Mouse (Mus musculus) heart, adult 9 months (tissue): ENCODE measurements at regions not wholly inside any gene's neighbourhood (a gene's known extent, or its start where the extent isn't known, plus 50 kb on each side); places are given as distances from the start of the nearest gene placed in this dataset.
A peak's percentile ranks its signal among the peaks of the same experiment; 100 is the strongest.

Experiments used
- DNase-seq, 2 experiments: peaks; one replicate each; pipeline ENCODE4 v3.0.0; 2022; ENCODE audit warnings: low spot score in 2 of 2

DNA sequence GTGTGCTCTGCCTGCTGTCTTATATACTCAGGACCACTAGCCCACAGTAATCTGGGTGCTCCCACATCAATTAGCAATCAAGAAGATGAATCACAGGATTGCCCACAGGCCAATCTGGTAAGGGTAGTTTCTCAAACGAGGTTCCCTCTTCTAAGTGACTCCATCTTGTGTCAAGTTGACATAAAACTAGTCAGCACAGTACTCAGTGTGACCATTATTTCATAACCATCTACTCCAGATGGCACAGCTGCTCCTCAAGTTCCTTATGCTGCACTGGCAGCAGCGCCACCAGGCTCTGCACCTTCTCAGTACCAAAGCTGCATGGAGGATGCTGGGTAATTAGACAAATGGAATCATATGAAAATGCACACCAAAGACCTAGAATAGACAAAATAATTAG is 175.6 kb upstream of the B3galt2 start:
- no peak for DNase-seq

DNA sequence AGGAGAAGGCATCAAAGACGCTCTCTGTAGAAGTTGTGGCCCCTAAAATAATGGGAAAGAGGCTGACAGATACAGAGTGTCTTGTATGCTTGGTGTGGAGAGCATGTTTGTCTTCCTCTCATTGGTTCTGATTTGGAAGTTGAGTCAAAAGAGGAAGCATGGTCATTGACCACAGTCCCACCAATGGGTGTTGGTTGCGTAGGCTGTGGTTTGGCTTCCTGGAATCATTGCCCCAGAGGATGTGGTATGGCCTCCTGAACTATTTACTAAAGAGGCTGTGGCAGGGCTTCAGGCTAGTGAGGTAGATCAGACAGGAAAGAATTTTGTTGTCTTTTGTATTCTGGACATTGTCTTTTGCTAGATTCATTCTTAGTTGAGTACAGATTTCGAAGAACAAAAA is 174.4 kb upstream of the B3galt2 start:
- DNase-seq = no peak

DNA sequence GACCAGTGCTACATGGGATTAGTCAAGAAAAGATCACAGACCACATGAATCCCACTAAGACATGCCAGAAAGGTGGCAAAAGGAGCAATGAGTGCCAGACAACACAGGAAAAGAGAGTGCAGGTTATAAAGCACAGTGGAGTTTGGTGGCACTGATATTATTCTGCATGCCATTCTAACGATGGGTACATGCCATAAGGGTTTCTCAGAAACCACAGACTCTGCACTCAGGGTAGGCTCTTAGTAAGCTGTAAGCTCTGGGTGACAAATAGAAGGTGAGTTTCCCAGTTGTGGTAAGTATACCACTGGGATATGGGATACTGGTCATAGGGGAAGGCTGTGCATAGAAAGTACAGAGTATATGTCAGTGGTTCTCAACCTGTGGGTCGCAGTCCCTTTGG is 165.1 kb upstream of the B3galt2 start:
- DNase-seq = no peak

DNA sequence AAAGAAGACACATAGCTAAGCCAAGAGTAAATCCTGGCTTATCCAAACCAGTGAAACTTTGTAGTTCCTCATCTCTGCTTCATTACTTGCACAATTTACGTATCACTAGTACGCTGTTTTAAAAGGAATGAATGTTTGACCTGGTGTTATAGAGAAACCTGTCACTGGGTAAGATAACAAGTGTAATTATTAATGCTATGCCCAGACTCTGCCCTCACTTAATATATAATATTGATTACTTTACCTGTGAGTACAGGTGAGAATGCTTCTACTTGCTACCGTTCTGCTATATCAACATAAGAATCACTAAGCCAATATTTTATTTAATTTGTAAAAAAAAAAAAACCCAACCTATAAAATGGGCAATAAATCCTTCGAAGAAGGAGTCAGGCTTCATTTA is 157.1 kb upstream of the B3galt2 start:
- DNase-seq = no peak

DNA sequence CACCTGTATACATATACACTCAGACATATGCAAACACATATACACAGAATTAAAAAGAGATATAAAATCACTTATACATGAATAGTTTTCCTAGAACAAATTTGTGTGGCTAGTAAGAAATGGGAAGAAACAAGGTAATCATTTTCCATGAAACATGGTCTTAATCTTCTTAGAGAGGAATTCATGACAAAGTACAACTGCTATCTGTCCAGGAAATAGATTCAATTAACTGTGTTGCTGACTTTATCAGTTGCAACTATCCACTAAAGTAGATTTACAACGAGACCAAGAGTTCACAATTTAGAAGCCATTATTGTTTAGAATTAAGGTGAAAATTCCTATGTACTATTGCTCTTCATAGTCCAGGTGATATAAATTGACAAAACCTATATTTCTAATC is 155.5 kb upstream of the B3galt2 start:
- no peak for DNase-seq

DNA sequence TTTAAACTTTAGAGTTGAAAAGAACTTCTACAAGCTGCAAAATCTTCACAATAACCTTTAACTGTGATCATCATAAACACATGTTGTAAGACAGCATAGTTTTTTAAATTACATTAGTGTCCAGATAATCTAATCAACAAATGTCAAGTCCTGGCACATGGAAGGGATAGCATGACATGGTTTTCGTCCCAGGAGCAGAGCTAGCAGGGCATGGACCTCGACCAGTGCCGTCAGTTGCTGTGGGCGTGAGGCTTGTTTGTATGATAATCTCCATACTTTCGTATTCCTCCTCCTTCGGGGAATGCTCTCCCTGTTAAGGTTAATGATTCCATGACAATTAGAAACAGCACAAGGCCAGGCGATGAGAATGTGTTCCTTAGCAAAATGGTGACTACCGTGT is 143.4 kb upstream of the B3galt2 start:
- no peak for DNase-seq

DNA sequence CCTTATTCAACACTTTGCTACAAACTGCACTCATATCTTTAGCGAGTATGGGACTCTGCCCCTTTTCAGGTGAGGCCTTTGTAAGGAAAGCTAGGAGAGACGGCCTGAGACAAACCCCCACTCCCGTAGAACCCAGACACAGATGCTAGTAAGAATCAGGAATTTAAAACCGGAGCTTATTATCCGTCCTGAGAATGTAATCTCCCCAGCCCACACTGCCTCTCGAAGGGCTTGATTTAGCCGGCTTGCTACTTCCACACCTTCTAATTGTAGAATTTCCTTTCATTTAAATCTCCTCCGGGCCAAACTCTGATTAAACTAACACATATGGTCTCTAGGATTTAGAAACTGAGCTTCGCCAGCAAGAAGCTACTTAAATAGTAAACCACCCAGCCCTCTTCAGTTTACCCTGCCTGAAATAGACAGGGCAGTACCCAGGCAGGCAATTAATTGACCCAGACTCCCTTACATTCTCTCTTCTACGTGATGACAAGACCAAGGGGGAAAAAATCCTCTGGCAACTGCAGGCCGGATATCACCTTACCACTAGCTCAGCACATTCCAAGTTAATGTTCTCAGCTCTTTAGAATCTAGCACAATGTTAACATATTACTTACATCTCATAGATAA is 136.9 kb upstream of the B3galt2 start:
- DNase-seq = peak; percentile 5 to 8

- no peak for DNase-seq
Observed at GRCm38 (mm10) chr1:143504066-143504440, 136.4 kb upstream of the B3galt2 start.

DNA sequence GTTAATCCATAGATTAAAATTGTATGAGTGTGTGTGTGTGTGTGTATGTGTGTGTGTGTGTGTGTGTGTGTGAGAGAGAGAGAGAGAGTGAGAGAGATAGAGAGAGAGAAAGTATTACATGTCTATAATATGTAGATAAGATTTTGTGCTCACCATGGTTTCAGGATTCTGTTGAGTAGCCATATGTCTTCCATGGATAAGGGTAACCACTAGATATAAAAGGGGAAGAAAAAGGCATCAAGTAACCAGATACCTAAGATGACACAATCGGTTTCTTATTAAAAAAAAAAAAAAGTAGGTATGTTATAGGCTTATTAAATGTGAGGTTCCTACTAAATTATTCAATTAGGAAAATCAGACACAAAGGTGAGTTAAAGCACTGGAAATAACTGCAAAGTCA is 135.1 kb upstream of the B3galt2 start:
- no peak for DNase-seq

DNA sequence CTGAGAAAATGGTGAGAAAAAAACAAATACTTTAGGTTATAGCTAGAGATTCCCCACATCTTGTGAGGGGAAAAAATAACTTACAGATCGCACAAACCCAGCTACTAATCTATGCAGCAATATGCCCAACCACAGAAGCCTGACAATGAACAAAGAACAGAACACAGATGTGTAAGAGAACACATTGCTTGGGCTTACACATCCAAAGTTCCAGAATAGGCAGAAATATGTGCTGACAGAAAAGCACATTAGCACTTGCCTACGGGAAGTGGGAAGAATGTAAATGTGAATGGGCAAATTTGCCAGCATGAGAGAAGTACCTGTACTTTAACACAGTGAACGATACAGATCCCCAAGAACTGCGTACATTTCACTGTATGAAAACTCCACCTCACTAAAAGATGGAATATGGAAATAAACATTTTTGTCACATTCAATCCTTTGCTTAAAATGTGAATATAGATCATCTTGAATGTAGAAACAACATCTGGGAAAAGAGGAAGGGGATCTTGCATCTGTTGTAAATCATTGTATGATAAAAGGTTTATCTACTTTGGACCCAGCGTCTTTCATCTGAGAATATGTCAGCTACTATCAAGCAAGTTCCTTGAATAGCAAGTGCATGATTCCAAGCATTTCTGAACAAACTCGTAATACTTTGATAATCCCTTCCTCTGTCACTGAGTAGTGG is 116.5 kb upstream of the B3galt2 start:
- DNase-seq = no peak

GRCm38 (mm10) chr1:143524522-143524865 is 116.0 kb upstream of the B3galt2 start:
- DNase-seq = peak; percentile 41 to 47

DNA sequence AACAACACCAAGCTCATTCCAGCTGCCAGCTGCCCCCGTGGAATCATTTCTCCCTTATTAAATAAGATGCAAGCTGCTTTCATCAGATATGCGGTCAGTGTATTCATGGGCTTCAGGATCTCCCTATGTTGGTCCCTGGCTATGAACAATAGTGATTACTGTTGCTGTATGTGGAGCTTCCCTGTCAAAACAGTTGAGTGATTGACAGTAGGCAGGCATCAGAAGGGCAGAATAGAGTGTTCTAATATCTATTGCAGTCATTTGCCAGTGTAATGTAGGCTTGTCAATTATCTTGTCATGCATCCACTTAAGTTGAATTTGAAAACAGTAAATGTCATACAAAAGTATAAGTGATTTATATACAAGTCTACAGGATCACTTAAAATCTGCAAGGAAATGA is 100.2 kb upstream of the B3galt2 start:
- no peak for DNase-seq

DNA sequence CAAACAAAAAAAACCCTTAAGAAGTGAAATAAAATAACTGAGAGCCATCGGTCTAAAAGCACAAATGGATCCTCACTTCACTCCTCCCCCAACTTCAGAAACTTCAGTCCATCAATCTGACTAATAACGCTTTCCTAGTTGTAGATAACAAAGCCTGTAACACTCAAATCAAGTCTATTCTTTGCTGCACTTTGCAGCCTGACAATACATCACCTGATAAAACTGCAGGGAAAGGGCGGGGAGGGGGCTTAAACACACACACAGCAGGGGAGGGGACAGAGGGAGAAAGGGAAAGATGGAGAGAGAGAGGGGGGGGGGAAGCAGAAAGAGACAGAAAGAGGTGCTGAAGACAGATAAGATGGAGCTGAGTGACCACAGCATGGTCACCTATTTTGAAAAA is 99.8 kb upstream of the B3galt2 start:
- no peak for DNase-seq
